Mouse (Mus musculus) kidney, adult 11 months (tissue): ENCODE results near the gene Chrna10.

Source experiments
- DNase-seq: peaks from one replicate; pipeline ENCODE4 v3.0.0; 2022

Chrna10 gene

GRCm38 (mm10) chr7:102116579-102117331, at the start of gene Chrna10:
TSS of gene Chrna10 (minus strand) at chr7:102116828.
- DNase-seq, result no peak

GRCm38 (mm10) chr7:102153691-102154090, 37.1 kb upstream of the Chrna10 start:
- no peak for DNase-seq

- no peak for DNase-seq
Measured at GRCm38 (mm10) chr7:102137898-102138297, 21.3 kb upstream of the Chrna10 start.

- no peak for DNase-seq
Measured at GRCm38 (mm10) chr7:102137464-102137863, 20.8 kb upstream of the Chrna10 start.

GRCm38 (mm10) chr7:102132395-102132794, 15.8 kb upstream of the Chrna10 start:
- no peak for DNase-seq

GRCm38 (mm10) chr7:102120326-102120725, 3.7 kb upstream of the Chrna10 start:
- no peak for DNase-seq

GRCm38 (mm10) chr7:102117382-102117781, 754 bp upstream of the Chrna10 start:
- no peak for DNase-seq

- DNase-seq, result no peak
Measured at GRCm38 (mm10) chr7:102113151-102113729, 3.4 kb downstream of the Chrna10 start.

GRCm38 (mm10) chr7:102109746-102110145, 6.9 kb downstream of the Chrna10 start:
- DNase-seq, result no peak

GRCm38 (mm10) chr7:102109171-102109570, 7.5 kb downstream of the Chrna10 start, which contains the start of gene Art5:
TSS of gene Art5 (minus strand) at chr7:102109489.
- no peak for DNase-seq

GRCm38 (mm10) chr7:102108206-102108605, 8.4 kb downstream of the Chrna10 start:
- DNase-seq, result no peak

- DNase-seq, result no peak
Measured at GRCm38 (mm10) chr7:102106700-102107141, 9.9 kb downstream of the Chrna10 start.

- DNase-seq, result peak; percentile 9
Measured at GRCm38 (mm10) chr7:102104126-102104525, 12.5 kb downstream of the Chrna10 start.

GRCm38 (mm10) chr7:102103555-102103954, 13.1 kb downstream of the Chrna10 start:
- no peak for DNase-seq

- no peak for DNase-seq
Measured at GRCm38 (mm10) chr7:102102696-102103095, 13.9 kb downstream of the Chrna10 start.

- DNase-seq, result no peak
Measured at GRCm38 (mm10) chr7:102102241-102102640, 14.4 kb downstream of the Chrna10 start.

- DNase-seq, result no peak
Measured at GRCm38 (mm10) chr7:102101487-102101886, 15.1 kb downstream of the Chrna10 start, which contains the start of gene Art1. TSS of gene Art1 (plus strand) at chr7:102101743.

GRCm38 (mm10) chr7:102100868-102101267, 15.8 kb downstream of the Chrna10 start:
- DNase-seq, result no peak

- peak; percentile 24 for DNase-seq
Measured at GRCm38 (mm10) chr7:102099760-102100661, 16.6 kb downstream of the Chrna10 start.

- DNase-seq, result no peak
Measured at GRCm38 (mm10) chr7:102087336-102087735, 29.3 kb downstream of the Chrna10 start.

- no peak for DNase-seq
Measured at GRCm38 (mm10) chr7:102084041-102084696, 32.5 kb downstream of the Chrna10 start.

- no peak for DNase-seq
Measured at GRCm38 (mm10) chr7:102082816-102083215, 33.8 kb downstream of the Chrna10 start, which contains the start of gene Trpc2. TSS of gene Trpc2 (plus strand) at chr7:102083116.

GRCm38 (mm10) chr7:102081784-102082183, 34.8 kb downstream of the Chrna10 start:
- no peak for DNase-seq
